Mouse (Mus musculus): ENCODE measurements around the gene Tsc1. TPM values are rescaled to one million over a fixed set of nuclear protein-coding genes. Genes with fewer than 3 reads are reported as not detected.

Gene Tsc1
- total RNA-seq, 4 experiments from 2014 or later, result 43.1 to 59.9 (median 45.4) TPM

- DNase-seq (ENCODE audit: low spot score in 2 of 2), result no peak
These were observed 82.9 kb downstream of the Tsc1 start for GRCm38 (mm10) chr2:28723912-28724311.

GRCm38 (mm10) chr2:28727786-28728404 lies 86.9 kb downstream of the Tsc1 start:
- DNase-seq (ENCODE audit: low spot score in 2 of 2), result no peak

GRCm38 (mm10) chr2:28730676-28731075 lies 89.6 kb downstream of the Tsc1 start:
- DNase-seq (ENCODE audit: low spot score in 2 of 2), result no peak

GRCm38 (mm10) chr2:28737112-28737511 lies 96.1 kb downstream of the Tsc1 start:
- DNase-seq (ENCODE audit: low spot score in 2 of 2), result no peak

GRCm38 (mm10) chr2:28740159-28740558 lies 99.1 kb downstream of the Tsc1 start:
- no peak for DNase-seq (ENCODE audit: low spot score in 2 of 2)

Small RNA genes within 50 kb of the gene (microRNA-seq; reads per million reads assigned to microRNA genes)
- gene Gm22824 (not detected), gene Mir3088 (not detected)

Other genes with a start within 250 kb of the Tsc1 start
- 1 to 10 TPM; 2.5 to 3.4 (median 3.0) TPM for gene Ppp1r26, start 194.4 kb upstream of the Tsc1 start, total RNA-seq (2022)
- gene 1700007K13Rik, start 174.9 kb upstream of the Tsc1 start, total RNA-seq (2022), result not detected
- gene Mrps2, start 173.2 kb upstream of the Tsc1 start, total RNA-seq (2022), result 10 to 100 TPM; 22.3 to 24.7 (median 23.9) TPM
- under 1 TPM; 0.36 to 0.99 (median 0.62) TPM for gene Gbgt1, start 144.3 kb upstream of the Tsc1 start, total RNA-seq (2022)
- gene Gm10134, start 135.1 kb upstream of the Tsc1 start, total RNA-seq (2022), result 1 to 10 TPM in 1 of 4 experiments, not detected in 3; 1.6 TPM
- gene Ralgds, start 128.1 kb upstream of the Tsc1 start, total RNA-seq (2022), result 10 to 100 TPM in 2 of 4 experiments, 1 to 10 TPM in 2; 8.1 to 11.1 (median 9.4) TPM
- not detected for gene Cel, start 77.8 kb upstream of the Tsc1 start, total RNA-seq (2022)
- 1 to 10 TPM; 6.5 to 8.2 (median 7.4) TPM for gene Gtf3c5, start 57.5 kb upstream of the Tsc1 start, total RNA-seq (2022)
- not detected for gene Gfi1b, start 19.2 kb upstream of the Tsc1 start, total RNA-seq (2022)
- gene Spaca9, start 58.5 kb downstream of the Tsc1 start, total RNA-seq (2022), result not detected
- not detected for gene Ak8, start 58.9 kb downstream of the Tsc1 start, total RNA-seq (2022)
- 10 to 100 TPM; 12.3 to 14.7 (median 13.7) TPM for gene Gtf3c4, start 199.1 kb downstream of the Tsc1 start, total RNA-seq (2022)
- 1 to 10 TPM; 3.8 to 6.7 (median 5.5) TPM for gene Ddx31, start 199.2 kb downstream of the Tsc1 start, total RNA-seq (2022)

Measured in gastrocnemius, adult 8-10 months (tissue).